In the genomic region with DNA sequence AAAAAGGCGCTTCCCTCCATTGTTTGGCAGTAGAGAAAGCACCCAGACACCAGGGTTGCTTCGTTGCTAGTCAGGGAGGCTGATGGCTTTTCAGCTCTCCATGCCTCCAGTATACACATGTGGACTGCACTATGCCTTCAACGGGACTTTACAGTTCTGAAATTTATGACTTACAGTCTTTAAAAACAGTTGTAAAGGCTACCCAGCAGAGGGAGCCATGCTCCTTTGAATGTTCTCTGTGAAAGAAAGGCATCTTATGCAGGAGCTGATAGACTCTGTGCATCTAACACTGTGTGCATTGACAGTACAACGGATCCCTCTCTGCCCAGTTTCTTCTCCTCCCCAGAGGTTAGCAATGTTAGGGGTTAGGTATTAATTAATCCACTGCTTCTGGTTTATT, we compare ENCODE assay signal across 8 mouse cellular contexts. TPM values are rescaled to one million over a fixed set of nuclear protein-coding genes. Genes with fewer than 3 reads are reported as not detected.
DNase-seq lines count a peak whose midpoint lies in the region; ATAC-seq and TF ChIP-seq lines count a peak whose summit lies in the region.

No protein-coding gene starts in this region.

- no peak overlapping the region for H3K4me2 ChIP-seq in neural tube, embryonic 11.5 days (ENCODE audit: low read depth)

- ATAC-seq in neural tube, embryonic 11.5 days (ENCODE audit: insufficient read depth, low FRiP score, low TSS enrichment): 0 out of 2 replicates have a peak, but pooled peaks have one; percentile 41

- H3K27me3 ChIP-seq in kidney, adult 2 months (replicated peaks; ENCODE audit: control insufficient read depth, insufficient read depth, low read length): no peaks in the 10 kb centered on the region
- H3K27me3 ChIP-seq in E14TG2a.4 (ENCODE audit: insufficient read depth, low read length): no peaks in the 10 kb centered on the region
- H3K27me3 ChIP-seq in neural tube, embryonic 11.5 days (ENCODE audit: control insufficient read depth, insufficient read depth, low read length): no peaks in the 10 kb centered on the region

- no peak overlapping the region for H3K4me3 ChIP-seq in kidney, adult 2 months (ENCODE audit: insufficient read depth, low read depth, low read length)
- H3K4me3 ChIP-seq in E14TG2a.4 (replicated peaks; ENCODE audit: low read length): no peak overlapping the region
- H3K4me3 ChIP-seq in neural tube, embryonic 11.5 days (ENCODE audit: low read depth, low read length): no peak overlapping the region

- no peak overlapping the region for H3K9ac ChIP-seq in neural tube, embryonic 11.5 days (ENCODE audit: low read length)

- no peaks in the 10 kb centered on the region for H3K36me3 ChIP-seq in kidney, adult 2 months (ENCODE audit: control insufficient read depth, insufficient read depth, low read length)
- no peaks in the 10 kb centered on the region for H3K36me3 ChIP-seq in E14TG2a.4 (ENCODE audit: insufficient read depth, low read length)
- no peaks in the 10 kb centered on the region for H3K36me3 ChIP-seq in neural tube, embryonic 11.5 days (ENCODE audit: control insufficient read depth, insufficient read depth, low read length)

- intact Hi-C loops in heart, postnatal 14 days (cut with DNase I): loop anchor here (2.0 kb wide), 1 partner anchor 866 kb away; no protein-coding TSS in a partner anchor
- intact Hi-C loops in left cerebral cortex, postnatal 25 days (cut with DNase I): no loop called here

- 0 out of 2 replicates have a peak, but pooled peaks have one; percentile 7 for TF ChIP-seq CTCF in kidney, adult 2 months (conservative IDR thresholded peaks at IDR 0.05; ENCODE audit: insufficient read depth, insufficient read length, low read depth, low read length)
- TF ChIP-seq CTCF in E14TG2a.4 (conservative IDR thresholded peaks at IDR 0.05; ENCODE audit: low read length): peak; percentile 19

- H3K4me1 ChIP-seq in kidney, adult 2 months (ENCODE audit: control insufficient read depth, insufficient read depth, low read length): no peaks in the 10 kb centered on the region
- no peaks in the 10 kb centered on the region for H3K4me1 ChIP-seq in E14TG2a.4 (replicated peaks; ENCODE audit: low read depth, low read length)
- no peaks in the 10 kb centered on the region for H3K4me1 ChIP-seq in neural tube, embryonic 11.5 days (ENCODE audit: control insufficient read depth, insufficient read depth, low read length)

- WGBS in kidney, adult 2 months: 41% methylated on average over 4 of the region's 4 CpGs
- 59% methylated on average over 4 of the region's 4 CpGs for WGBS in neural tube, embryonic 11.5 days

- H3K9me3 ChIP-seq in E14TG2a.4 (ENCODE audit: low read length): no peaks in the 10 kb centered on the region
- no peaks in the 10 kb centered on the region for H3K9me3 ChIP-seq in neural tube, embryonic 11.5 days (ENCODE audit: control insufficient read depth, low read length)

- TF ChIP-seq POLR2A in kidney, adult 2 months (IDR thresholded peaks at IDR 0.05; ENCODE audit: low read depth, low read length): no peak

- no peak overlapping the region for H3K27ac ChIP-seq in kidney, adult 2 months (ENCODE audit: insufficient read depth, low read depth, low read length)
- H3K27ac ChIP-seq in neural tube, embryonic 11.5 days (ENCODE audit: low read depth, low read length): no peak overlapping the region

- DNase-seq in kidney, adult 2 months: no peak
- no peak for DNase-seq in kidney, adult 11 months
- DNase-seq in c-Kit-positive CD71-negative TER-119-negative erythroid progenitor cells, embryonic 14.5 days (ENCODE audit: low read depth): peak; percentile 47
- peak; percentile 64 to 75 for DNase-seq in heart, postnatal 14 days
- DNase-seq in left cerebral cortex, postnatal 25 days (ENCODE audit: low spot score in 2 of 2): peak; percentile 27 to 55
- peak; percentile 56 for DNase-seq in neural tube, embryonic 11.5 days (ENCODE audit: low spot score)
- DNase-seq in yolk sac, embryonic 10.5 days (ENCODE audit: low spot score): no peak

RNA-seq across cellular contexts. Expression of a gene that starts 30.9 kb away (rescaled TPM):
- polyA plus RNA-seq in kidney, adult 2 months (2012; rRNA removed): 10.9 and 11.2 TPM in 2 replicates
- total RNA-seq in heart, postnatal 14 days (2021): 1 to 10 TPM in 1 of 2 experiments, under 1 TPM in 1; 0.88 to 2.1 TPM
- total RNA-seq in left cerebral cortex, postnatal 25 days (2021): 1 to 10 TPM in 1 of 2 experiments, under 1 TPM in 1; 0.37 to 1.1 TPM
- 12.3 and 14.8 TPM in 2 replicates for polyA plus RNA-seq in neural tube, embryonic 11.5 days (2014; fragmentation: Nextera tagmentation; extraction: Ambion mirVana)

Comparison
In these comparisons a context has a peak if more than half of its experiments do, and no peak if none do; other contexts are left out.
1. DNase-seq: peak in c-Kit-positive CD71-negative TER-119-negative erythroid progenitor cells, embryonic 14.5 days (single experiment), heart, postnatal 14 days (2 of 2), left cerebral cortex, postnatal 25 days (2 of 2) and neural tube, embryonic 11.5 days (single experiment); none in kidney, adult 2 months (single experiment), kidney, adult 11 months (single experiment) and yolk sac, embryonic 10.5 days (single experiment).